Mouse (Mus musculus) MEL (cell line): ENCODE measurements at regions not wholly inside any gene's neighbourhood (a gene's known extent, or its start where the extent isn't known, plus 50 kb on each side); places are given as distances from the start of the nearest gene placed in this dataset.

Source experiments
- DNase-seq: peaks from one replicate; pipeline ENCODE4 v3.0.0; 2011; ENCODE audit warnings: low read depth, low spot score
- H3K27ac ChIP-seq: 2 replicates; pipeline ENCODE4 v1.5.1; 2012; ENCODE audit warnings: low read depth, mild to moderate bottlenecking, control low read depth, low read length, moderate library complexity; ENCODE audit not compliant: control insufficient read depth
- H3K27me3 ChIP-seq, 2 experiments: fragments of 150-350 bp in 1 of 2; sonication (generic) in 1 of 2; 2 replicates each; pipeline ENCODE4 v1.6.1; 2012; ENCODE audit warnings: low read length in 2 of 2, mild to moderate bottlenecking in 2 of 2, improper control_type of control experiment in 1 of 2, moderate library complexity in 1 of 2; ENCODE audit not compliant: insufficient read depth in 2 of 2, control insufficient read depth in 1 of 2
- H3K36me3 ChIP-seq, 2 experiments: 2 replicates each; pipeline ENCODE4 v1.6.1; 2012 to 2014; ENCODE audit warnings: low read length in 2 of 2, improper control_type of control experiment in 1 of 2, inconsistent platforms in 1 of 2, mild to moderate bottlenecking in 1 of 2; ENCODE audit not compliant: insufficient read depth in 2 of 2, control insufficient read depth in 1 of 2
- H3K4me1 ChIP-seq, 2 experiments: fragments of 150-350 bp in 1 of 2; sonication (generic) in 1 of 2; 2 replicates each; pipeline ENCODE4 v1.6.1; 2012; ENCODE audit warnings: low read length in 2 of 2, improper control_type of control experiment in 1 of 2, mild to moderate bottlenecking in 1 of 2; ENCODE audit not compliant: insufficient read depth in 2 of 2, control insufficient read depth in 1 of 2
- H3K4me3 ChIP-seq, 2 experiments: fragments of 150-350 bp in 1 of 2; sonication (generic) in 1 of 2; 2 replicates each; pipeline ENCODE4 v1.5.1; 2012; ENCODE audit warnings: low read depth in 2 of 2, low read length in 2 of 2, mild to moderate bottlenecking in 2 of 2, moderate library complexity in 2 of 2, control low read depth in 1 of 2, improper control_type of control experiment in 1 of 2; ENCODE audit not compliant: control insufficient read depth in 1 of 2, insufficient read depth in 1 of 2
- H3K79me2 ChIP-seq: 2 replicates; pipeline ENCODE4 v1.6.1; 2012; ENCODE audit warnings: mild to moderate bottlenecking, low read length, moderate library complexity; ENCODE audit not compliant: control insufficient read depth, poor library complexity, insufficient read depth
- H3K9ac ChIP-seq: 2 replicates; pipeline ENCODE4 v1.6.1; 2012; ENCODE audit warnings: low read depth, mild to moderate bottlenecking, control low read depth, low read length, moderate library complexity; ENCODE audit not compliant: control insufficient read depth, poor library complexity, severe bottlenecking
- H3K9me3 ChIP-seq: fragments of 150-350 bp; sonication (generic); replicated peaks from 2 replicates; pipeline ENCODE4 v1.6.1; 2012; ENCODE audit warnings: mild to moderate bottlenecking, low read length, improper control_type of control experiment, moderate library complexity; ENCODE audit not compliant: insufficient read depth
- BHLHE40 ChIP-seq: IDR thresholded peaks from 2 replicates; pipeline ENCODE4 v1.6.1; 2012; ENCODE audit warnings: low read depth, mild to moderate bottlenecking, inconsistent platforms, low read length, improper control_type of control experiment, borderline replicate concordance
- CHD1 ChIP-seq: IDR thresholded peaks from 2 replicates; pipeline ENCODE4 v1.6.1; 2012; ENCODE audit warnings: low read depth, mild to moderate bottlenecking, inconsistent platforms, low read length, improper control_type of control experiment
- CHD2 ChIP-seq: IDR thresholded peaks from 2 replicates; pipeline ENCODE4 v1.6.1; 2011; ENCODE audit warnings: low read length, improper control_type of control experiment
- E2F4 ChIP-seq: IDR thresholded peaks from 2 replicates; pipeline ENCODE4 v1.6.1; 2011; ENCODE audit warnings: low read depth, low read length, improper control_type of control experiment, borderline replicate concordance
- EP300 ChIP-seq, 2 experiments: IDR thresholded peaks; 2 replicates each; pipeline ENCODE4 v1.6.1; 2011; ENCODE audit warnings: improper control_type of control experiment in 2 of 2, low read length in 2 of 2, low read depth in 1 of 2, mild to moderate bottlenecking in 1 of 2
- GATA1 ChIP-seq: IDR thresholded peaks from 2 replicates; pipeline ENCODE4 v1.6.1; 2011; ENCODE audit warnings: low read depth, low read length, improper control_type of control experiment
- HCFC1 ChIP-seq: IDR thresholded peaks from 2 replicates; pipeline ENCODE4 v1.6.1; 2012; ENCODE audit warnings: low read depth, mild to moderate bottlenecking, inconsistent platforms, low read length, improper control_type of control experiment, moderate library complexity
- KAT2A ChIP-seq: conservative IDR thresholded peaks from 2 replicates; pipeline ENCODE4 v1.6.1; 2012; ENCODE audit warnings: low read depth, low read length, improper control_type of control experiment, inconsistent platforms
- MAFK ChIP-seq: IDR thresholded peaks from 2 replicates; pipeline ENCODE4 v1.6.1; 2011; ENCODE audit warnings: low read depth, mild to moderate bottlenecking, low read length, improper control_type of control experiment, borderline replicate concordance
- MAX ChIP-seq: IDR thresholded peaks from 2 replicates; pipeline ENCODE4 v1.6.1; 2011; ENCODE audit warnings: low read length, improper control_type of control experiment
- MAZ ChIP-seq: IDR thresholded peaks from 2 replicates; pipeline ENCODE4 v1.6.1; 2012; ENCODE audit warnings: low read depth, mild to moderate bottlenecking, inconsistent platforms, low read length, improper control_type of control experiment
- MEF2A ChIP-seq: IDR thresholded peaks from 2 replicates; pipeline ENCODE4 v1.6.1; 2014; ENCODE audit warnings: low read depth, mild to moderate bottlenecking, inconsistent platforms, low read length, improper control_type of control experiment; ENCODE audit not compliant: poor library complexity, insufficient replicate concordance, severe bottlenecking; ENCODE audit errors: extremely low read depth
- MXI1 ChIP-seq: IDR thresholded peaks from 2 replicates; pipeline ENCODE4 v1.6.1; 2011; ENCODE audit warnings: mild to moderate bottlenecking, low read depth, low read length, improper control_type of control experiment
- MYC ChIP-seq: IDR thresholded peaks from 2 replicates; pipeline ENCODE4 v1.6.1; 2011; ENCODE audit warnings: low read depth, mild to moderate bottlenecking, low read length, improper control_type of control experiment, moderate library complexity
- NELFE ChIP-seq: IDR thresholded peaks from 2 replicates; pipeline ENCODE4 v1.6.1; 2011; ENCODE audit warnings: low read depth, low read length, improper control_type of control experiment
- POLR2A ChIP-seq, 2 experiments: IDR thresholded peaks; 2 replicates each; pipeline ENCODE4 v1.6.1; 2011 to 2012; ENCODE audit warnings: low read length in 2 of 2, mild to moderate bottlenecking in 2 of 2, control low read depth in 1 of 2, improper control_type of control experiment in 1 of 2, low read depth in 1 of 2, moderate library complexity in 1 of 2; ENCODE audit not compliant: control insufficient read depth in 1 of 2, insufficient read depth in 1 of 2, poor library complexity in 1 of 2
- POLR2AphosphoS5 ChIP-seq: IDR thresholded peaks from 2 replicates; pipeline ENCODE4 v1.6.1; 2012; ENCODE audit warnings: low read depth, borderline replicate concordance, mild to moderate bottlenecking, inconsistent platforms, low read length, moderate library complexity, mixed read lengths
- SIN3A ChIP-seq: IDR thresholded peaks from 2 replicates; pipeline ENCODE4 v1.6.1; 2012; ENCODE audit warnings: low read length, improper control_type of control experiment, inconsistent platforms
- TAL1 ChIP-seq: IDR thresholded peaks from 2 replicates; pipeline ENCODE4 v1.6.1; 2012; ENCODE audit warnings: mild to moderate bottlenecking, inconsistent platforms, low read length, moderate library complexity, mixed read lengths
- TCF12 ChIP-seq: IDR thresholded peaks from 2 replicates; pipeline ENCODE4 v1.6.1; 2014; ENCODE audit warnings: low read depth, mild to moderate bottlenecking, inconsistent platforms, low read length, improper control_type of control experiment, moderate library complexity
- USF2 ChIP-seq, 2 experiments: IDR thresholded peaks; 2 replicates each; pipeline ENCODE4 v1.6.1; 2011 to 2012; ENCODE audit warnings: improper control_type of control experiment in 2 of 2, low read length in 2 of 2, borderline replicate concordance in 1 of 2, inconsistent platforms in 1 of 2, low read depth in 1 of 2, mild to moderate bottlenecking in 1 of 2; ENCODE audit not compliant: insufficient read depth in 1 of 2
- ZC3H11A ChIP-seq: IDR thresholded peaks from 2 replicates; pipeline ENCODE4 v1.6.1; 2012; ENCODE audit warnings: low read depth, mild to moderate bottlenecking, inconsistent platforms, low read length, improper control_type of control experiment

DNA sequence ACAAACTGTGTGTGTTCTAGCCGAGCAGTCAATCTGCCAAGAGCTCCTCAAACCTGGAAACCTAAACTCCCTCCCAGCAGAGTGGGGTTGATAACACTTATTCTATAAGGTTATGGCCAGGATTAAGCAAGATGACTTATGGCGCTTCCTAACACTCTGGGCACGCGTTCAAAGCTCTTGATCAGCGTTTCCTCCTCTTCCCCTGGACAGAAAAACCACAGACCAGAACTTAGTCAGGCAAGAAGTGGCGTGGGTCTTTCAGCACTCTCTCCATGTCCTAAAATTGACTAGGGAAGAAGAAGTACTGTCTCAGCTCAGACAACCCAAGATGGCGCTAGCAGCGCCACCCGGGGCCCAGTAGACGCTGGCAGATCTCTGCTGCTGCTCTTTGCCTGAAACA, 52.7 kb upstream of the Eps8l3 start:
- no peak for DNase-seq
- H3K9me3 ChIP-seq, result no peaks in the 10 kb centered on the region
- H3K27ac ChIP-seq, result no peak overlapping the region
- H3K36me3 ChIP-seq, result peaks cover 0 to 8% of the 10 kb centered on the region in 2 experiments; a peak in 2 of 4 replicates
- H3K4me3 ChIP-seq, result no peak overlapping the region
- H3K79me2 ChIP-seq, result no peaks in the 10 kb centered on the region
- H3K9ac ChIP-seq, result no peak overlapping the region
- peaks cover 6 to 13% of the 10 kb centered on the region in 2 experiments for H3K4me1 ChIP-seq
- no peaks in the 10 kb centered on the region; a peak in 1 of 4 replicates for H3K27me3 ChIP-seq
- TF ChIP-seq MYC, result no peak
- TF ChIP-seq NELFE, result no peak
- TF ChIP-seq MXI1, result no peak
- TF ChIP-seq MAX, result no peak
- TF ChIP-seq CHD2, result no peak
- TF ChIP-seq MEF2A, result no peak
- no peak for TF ChIP-seq TAL1
- no peak for TF ChIP-seq MAFK
- no peak for TF ChIP-seq MAZ
- TF ChIP-seq USF2 (IDR thresholded peaks at IDR 0.05; ENCODE audit: borderline replicate concordance in 1 of 2, insufficient read depth in 1 of 2, low read depth in 1 of 2, low read length in 2 of 2), result no peak
- TF ChIP-seq HCFC1, result no peak
- TF ChIP-seq POLR2AphosphoS5, result no peak
- no peak for TF ChIP-seq POLR2A (IDR thresholded peaks at IDR 0.05; ENCODE audit: control insufficient read depth in 1 of 2, insufficient read depth in 1 of 2, low read depth in 1 of 2, low read length in 2 of 2, poor library complexity in 1 of 2)
- no peak for TF ChIP-seq KAT2A
- TF ChIP-seq BHLHE40, result no peak
- TF ChIP-seq E2F4, result no peak
- TF ChIP-seq TCF12, result no peak
- TF ChIP-seq EP300 (IDR thresholded peaks at IDR 0.05; ENCODE audit: low read depth in 1 of 2, low read length in 2 of 2), result no peak
- TF ChIP-seq GATA1, result no peak
- TF ChIP-seq, all 39 proteins: peak for 0

DNA sequence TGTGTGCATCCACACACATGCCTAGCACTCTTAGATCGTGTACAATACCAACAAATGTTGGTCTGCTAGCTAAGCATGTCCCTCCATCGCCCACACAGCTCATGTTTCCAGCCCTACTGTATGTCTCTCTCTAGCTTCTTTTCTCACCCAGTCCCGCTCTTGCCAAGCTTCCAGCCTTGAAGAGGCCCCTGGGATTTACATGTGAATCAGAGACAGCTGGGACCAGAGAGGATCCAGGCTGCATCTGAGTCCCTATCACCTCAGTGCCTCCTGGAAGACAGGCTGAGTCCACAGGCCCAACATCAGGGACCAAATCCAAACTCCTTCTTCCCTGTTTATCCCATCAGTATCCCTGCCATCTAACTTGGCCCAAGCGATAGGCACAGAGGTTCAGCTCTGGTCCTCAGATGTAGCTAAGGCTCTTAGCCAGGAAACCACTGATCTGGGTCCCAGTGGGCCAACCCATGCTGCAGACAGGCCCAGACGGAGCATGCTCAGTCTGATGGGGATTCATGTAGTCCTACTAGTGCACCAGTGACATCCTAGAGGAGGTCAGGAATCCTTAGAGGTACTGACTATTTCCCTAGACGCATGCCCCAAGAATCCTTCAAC, 53.3 kb upstream of the Eps8l3 start:
- Histone ChIP-seq H3K79me2 (no peaks in the 10 kb centered on the region), H3K27ac (no peak overlapping the region), H3K9me3 (no peaks in the 10 kb centered on the region), H3K36me3 (peaks cover 0 to 13% of the 10 kb centered on the region in 2 experiments; a peak in 2 of 4 replicates)
- TF ChIP-seq NELFE (no peak), ZC3H11A (no peak), TAL1 (no peak), MAX (no peak), E2F4 (no peak), CHD1 (no peak), POLR2AphosphoS5 (no peak), GATA1 (no peak), BHLHE40 (no peak), MYC (no peak), MAZ (no peak), SIN3A (no peak)
- TF ChIP-seq, all 39 proteins: peak for 0
- DNase-seq, result no peak
- no peak overlapping the region for H3K9ac ChIP-seq
- peaks cover 7 to 19% of the 10 kb centered on the region in 2 experiments for H3K4me1 ChIP-seq
- H3K27me3 ChIP-seq, result no peaks in the 10 kb centered on the region; a peak in 1 of 4 replicates
- H3K4me3 ChIP-seq, result no peak overlapping the region
